16 mouse cellular contexts compared by ENCODE assay signal in genomic region chr4:141578833-141579232, GRCm38 (mm10). TPM values are rescaled to one million over a fixed set of nuclear protein-coding genes. Genes with fewer than 3 reads are reported as not detected.
A peak's percentile ranks its signal among the peaks of the same experiment; 100 is the strongest.
DNase-seq lines count a peak whose midpoint lies in the region; TF ChIP-seq lines count a peak whose summit lies in the region.
"Had no signal": no experiment of that assay in that cellular context is flagged by ENCODE, and none has a peak within 500 bp of the region (broad histone marks: within the 10 kb centered on the region; RNA-seq: fewer than 3 reads in every experiment).

No protein-coding gene starts in this region.

- H3K4me3 ChIP-seq in MEL (ENCODE audit: control insufficient read depth in 1 of 2, insufficient read depth in 1 of 2, low read depth in 2 of 2, low read length in 2 of 2) = no peak overlapping the region
- H3K4me3 ChIP-seq in liver, adult 2 months (ENCODE audit: insufficient read depth, low read depth, low read length) = no peak overlapping the region
- no peak overlapping the region for H3K4me3 ChIP-seq in small intestine, adult 2 months (ENCODE audit: low read depth, low read length)
- H3K4me3 ChIP-seq: embryonic facial prominence, embryonic 15.5 days; forebrain, embryonic 13.5 days; megakaryocyte, embryonic 14.5 days; neural tube, embryonic 15.5 days had no signal

- H3K27me3 ChIP-seq in MEL (ENCODE audit: control insufficient read depth in 1 of 2, insufficient read depth in 2 of 2, low read length in 2 of 2) = no peaks in the 10 kb centered on the region
- H3K27me3 ChIP-seq in liver, adult 2 months (ENCODE audit: control insufficient read depth, insufficient read depth, low read length) = no peaks in the 10 kb centered on the region
- H3K27me3 ChIP-seq in small intestine, adult 2 months (ENCODE audit: control insufficient read depth, insufficient read depth, low read length) = no peaks in the 10 kb centered on the region
- H3K27me3 ChIP-seq: embryonic facial prominence, embryonic 15.5 days; forebrain, embryonic 13.5 days; neural tube, embryonic 15.5 days had no signal

- H3K79me2 ChIP-seq in MEL (ENCODE audit: control insufficient read depth, insufficient read depth, low read length, poor library complexity) = no peaks in the 10 kb centered on the region
- no peaks in the 10 kb centered on the region for H3K79me2 ChIP-seq in liver, adult 2 months (ENCODE audit: control insufficient read depth, insufficient read depth, low read length)

- no peak for TF ChIP-seq CTCF in MEL (IDR thresholded peaks at IDR 0.05 in 2 of 3, conservative IDR thresholded peaks at IDR 0.05 in 1 of 3; ENCODE audit: control insufficient read depth in 1 of 3, insufficient read depth in 1 of 3, low read depth in 2 of 3, low read length in 3 of 3, poor library complexity in 1 of 3, severe bottlenecking in 1 of 3)
- no peak for TF ChIP-seq CTCF in liver, adult 2 months (IDR thresholded peaks at IDR 0.05; ENCODE audit: low read depth, low read length)
- TF ChIP-seq CTCF in small intestine, adult 2 months (IDR thresholded peaks at IDR 0.05; ENCODE audit: extremely low read depth, insufficient read length, insufficient replicate concordance, low read depth, low read length) = no peak

- peak; percentile 52 to 55; a peak in 2 of 4 replicates for TF ChIP-seq EP300 in MEL (IDR thresholded peaks at IDR 0.05; ENCODE audit: low read depth in 1 of 2, low read length in 2 of 2)

- no peak for TF ChIP-seq RAD21 in MEL (IDR thresholded peaks at IDR 0.05; ENCODE audit: low read depth, low read length)

- H3K36me3 ChIP-seq in MEL (ENCODE audit: control insufficient read depth in 1 of 2, insufficient read depth in 2 of 2, low read length in 2 of 2) = no peaks in the 10 kb centered on the region
- no peaks in the 10 kb centered on the region for H3K36me3 ChIP-seq in liver, adult 2 months (ENCODE audit: control insufficient read depth, insufficient read depth, low read length)
- peaks cover 55% of the 10 kb centered on the region for H3K36me3 ChIP-seq in small intestine, adult 2 months (ENCODE audit: control insufficient read depth, insufficient read depth, low read length)

- WGBS in liver, adult 2 months = 35% methylated on average over 3 of the region's 3 CpGs
- WGBS in small intestine, adult 2 months = 14% methylated on average over 3 of the region's 3 CpGs

- peak; percentile 51 for DNase-seq in adrenal gland, adult 2 months
- no peak for DNase-seq in adrenal gland, postnatal 14 days
- peak; percentile 62 for DNase-seq in MEL (ENCODE audit: low read depth, low spot score)
- peak; percentile 31 for DNase-seq in liver, adult 2 months (ENCODE audit: extremely low read depth, low read depth, low spot score)
- no peak for DNase-seq in frontal cortex, postnatal 36 days (ENCODE audit: low spot score in 2 of 2)
- DNase-seq in B cell, adult 2 months = no peak
- no peak for DNase-seq in layer of hippocampus, postnatal 25 days (ENCODE audit: extremely low spot score in 1 of 2, low spot score in 1 of 2)
- DNase-seq: cerebellum, postnatal 36 days; gastrocnemius, postnatal 10 days; kidney, adult 8-10 months had no signal

- no peaks in the 10 kb centered on the region for H3K9me3 ChIP-seq in MEL (replicated peaks; ENCODE audit: insufficient read depth, low read length)
- H3K9me3 ChIP-seq: embryonic facial prominence, embryonic 15.5 days; forebrain, embryonic 13.5 days; neural tube, embryonic 15.5 days had no signal

- H3K27ac ChIP-seq in MEL (ENCODE audit: control insufficient read depth, low read depth, low read length) = no peak overlapping the region
- H3K27ac ChIP-seq in liver, adult 2 months (replicated peaks; ENCODE audit: insufficient read depth, low read depth, low read length) = no peak overlapping the region
- H3K27ac ChIP-seq in small intestine, adult 2 months (ENCODE audit: insufficient read depth, low read depth, low read length) = peak overlapping the region; percentile 94
- H3K27ac ChIP-seq: embryonic facial prominence, embryonic 15.5 days; forebrain, embryonic 13.5 days; hindbrain, embryonic 14.5 days; neural tube, embryonic 15.5 days had no signal

- no peak overlapping the region for H3K9ac ChIP-seq in MEL (ENCODE audit: control insufficient read depth, low read depth, low read length, poor library complexity, severe bottlenecking)
- H3K9ac ChIP-seq in liver, adult 2 months (ENCODE audit: low read depth, low read length) = no peak overlapping the region
- H3K9ac ChIP-seq: embryonic facial prominence, embryonic 15.5 days; forebrain, embryonic 13.5 days; hindbrain, embryonic 14.5 days; neural tube, embryonic 15.5 days had no signal

- peaks cover 0 to 11% of the 10 kb centered on the region in 2 experiments; a peak in 1 of 4 replicates for H3K4me1 ChIP-seq in MEL (ENCODE audit: control insufficient read depth in 1 of 2, insufficient read depth in 2 of 2, low read length in 2 of 2)
- H3K4me1 ChIP-seq in liver, adult 2 months (ENCODE audit: control insufficient read depth, insufficient read depth, low read length) = peaks cover 10% of the 10 kb centered on the region
- H3K4me1 ChIP-seq in small intestine, adult 2 months (ENCODE audit: control insufficient read depth, insufficient read depth, insufficient read length, low read length) = peaks cover 26% of the 10 kb centered on the region
- H3K4me1 ChIP-seq: neural tube, embryonic 15.5 days had no signal

- no peak for TF ChIP-seq POLR2A in MEL (IDR thresholded peaks at IDR 0.05; ENCODE audit: control insufficient read depth in 1 of 2, insufficient read depth in 1 of 2, low read depth in 1 of 2, low read length in 2 of 2, poor library complexity in 1 of 2)
- TF ChIP-seq POLR2A in liver, adult 2 months (IDR thresholded peaks at IDR 0.05; ENCODE audit: extremely low read depth, insufficient read depth, low read length) = no peak
- no peak for TF ChIP-seq POLR2A in small intestine, adult 2 months (IDR thresholded peaks at IDR 0.05; ENCODE audit: low read depth, low read length)

TF ChIP-seq in MEL, 35 proteins besides CTCF, POLR2A, EP300 and RAD21:
- TF ChIP-seq RCOR1 (IDR thresholded peaks at IDR 0.05; ENCODE audit: low read depth, low read length) (peak; percentile 52; the same call in 1 of the 2 replicates), MYB (IDR thresholded peaks at IDR 0.05; ENCODE audit: low read depth, low read length) (peak; percentile 44; the same call in 1 of the 2 replicates), NELFE (IDR thresholded peaks at IDR 0.05; ENCODE audit: low read depth, low read length) (no peak), TAL1 (IDR thresholded peaks at IDR 0.05; ENCODE audit: low read length) (peak; percentile 41; the same call in 1 of the 2 replicates), GATA1 (IDR thresholded peaks at IDR 0.05; ENCODE audit: low read depth, low read length) (peak; percentile 50; the same call in 1 of the 2 replicates), SIN3A (IDR thresholded peaks at IDR 0.05; ENCODE audit: low read length) (no peak)

RNA-seq across cellular contexts. Expression of gene Fblim1, which starts 27.1 kb away (rescaled TPM):
- total RNA-seq in adrenal gland, adult 2 months (2021) = 10 to 100 TPM in 1 of 2 experiments, 1 to 10 TPM in 1; 9.0 to 23.0 TPM
- polyA plus RNA-seq in adrenal gland, adult 2 months (2012; rRNA removed) = 10.4 and 12.8 TPM in 2 replicates
- total RNA-seq in adrenal gland, postnatal 14 days (2021) = 11.0 and 13.2 TPM in 2 replicates
- not detected in 2 replicates for total RNA-seq in MEL (2012; rRNA removed)
- polyA plus RNA-seq in MEL (2012; ENCODE audit: insufficient read depth in 1 of 2, insufficient read length in 2 of 2, low read depth in 1 of 2, low replicate concordance in 2 of 2, missing spikeins in 1 of 2) = not detected
- total RNA-seq in liver, adult 2 months (2014; rRNA removed) = 0.37 and 0.74 TPM in 2 replicates
- polyA plus RNA-seq in liver, adult 2 months (2012; rRNA removed) = 0.86 and 1.2 TPM in 2 replicates
- 55.3 and 108 TPM in 2 replicates for polyA plus RNA-seq in small intestine, adult 2 months (2012; rRNA removed)
- total RNA-seq in layer of hippocampus, postnatal 25 days (2021) = 1 to 10 TPM; 1.3 to 1.5 TPM

RNA-seq across cellular contexts. Expression of gene Tmem82, which starts 39.6 kb away (rescaled TPM):
- total RNA-seq in adrenal gland, adult 2 months (2021) = 1 to 10 TPM in 1 of 2 experiments, under 1 TPM in 1; 0.93 to 1.6 TPM
- polyA plus RNA-seq in adrenal gland, adult 2 months (2012; rRNA removed) = 2.8 TPM in 2 replicates
- total RNA-seq in adrenal gland, postnatal 14 days (2021) = 9.7 and 9.9 TPM in 2 replicates
- total RNA-seq in MEL (2012; rRNA removed) = not detected in 2 replicates
- under 1 TPM in 1 of 2 experiments, not detected in 1; 0.21 TPM for polyA plus RNA-seq in MEL (2012; ENCODE audit: insufficient read depth in 1 of 2, insufficient read length in 2 of 2, low read depth in 1 of 2, low replicate concordance in 2 of 2, missing spikeins in 1 of 2)
- total RNA-seq in liver, adult 2 months (2014; rRNA removed) = 9.3 and 12.6 TPM in 2 replicates
- 34.7 and 39.5 TPM in 2 replicates for polyA plus RNA-seq in liver, adult 2 months (2012; rRNA removed)
- polyA plus RNA-seq in small intestine, adult 2 months (2012; rRNA removed) = 46.5 and 61.9 TPM in 2 replicates
- total RNA-seq in layer of hippocampus, postnatal 25 days (2021) = under 1 TPM; 0.44 to 0.45 TPM
- polyA plus RNA-seq: hindbrain, embryonic 14.5 days had no signal

RNA-seq across cellular contexts. Expression of gene Spen, which starts 40.4 kb away (rescaled TPM):
- total RNA-seq in adrenal gland, adult 2 months (2021) = 10 to 100 TPM; 37.8 to 55.3 TPM
- polyA plus RNA-seq in adrenal gland, adult 2 months (2012; rRNA removed) = 63.9 and 76.4 TPM in 2 replicates
- total RNA-seq in adrenal gland, postnatal 14 days (2021) = 50.2 and 60.0 TPM in 2 replicates
- 11.9 and 12.6 TPM in 2 replicates for total RNA-seq in MEL (2012; rRNA removed)
- 100 to 1,000 TPM in 1 of 2 experiments, 10 to 100 TPM in 1; 46.9 to 102 TPM for polyA plus RNA-seq in MEL (2012; ENCODE audit: insufficient read depth in 1 of 2, insufficient read length in 2 of 2, low read depth in 1 of 2, low replicate concordance in 2 of 2, missing spikeins in 1 of 2)
- 8.1 and 9.1 TPM in 2 replicates for total RNA-seq in liver, adult 2 months (2014; rRNA removed)
- 5.9 and 7.5 TPM in 2 replicates for polyA plus RNA-seq in liver, adult 2 months (2012; rRNA removed)
- polyA plus RNA-seq in small intestine, adult 2 months (2012; rRNA removed) = 30.8 and 56.0 TPM in 2 replicates
- total RNA-seq in layer of hippocampus, postnatal 25 days (2021) = 10 to 100 TPM; 51.6 to 67.6 TPM

RNA-seq across cellular contexts. Expression of gene Slc25a34, which starts 44.8 kb away (rescaled TPM):
- 10 to 100 TPM in 1 of 2 experiments, 1 to 10 TPM in 1; 9.2 to 14.2 TPM for total RNA-seq in adrenal gland, adult 2 months (2021)
- 4.3 and 5.7 TPM in 2 replicates for polyA plus RNA-seq in adrenal gland, adult 2 months (2012; rRNA removed)
- total RNA-seq in adrenal gland, postnatal 14 days (2021) = 31.9 and 32.5 TPM in 2 replicates
- total RNA-seq in MEL (2012; rRNA removed) = not detected in 2 replicates
- under 1 TPM in 1 of 2 experiments, not detected in 1; 0.10 TPM for polyA plus RNA-seq in MEL (2012; ENCODE audit: insufficient read depth in 1 of 2, insufficient read length in 2 of 2, low read depth in 1 of 2, low replicate concordance in 2 of 2, missing spikeins in 1 of 2)
- total RNA-seq in liver, adult 2 months (2014; rRNA removed) = 10.2 and 10.6 TPM in 2 replicates
- polyA plus RNA-seq in liver, adult 2 months (2012; rRNA removed) = 5.1 and 10.3 TPM in 2 replicates
- 11.2 and 25.3 TPM in 2 replicates for polyA plus RNA-seq in small intestine, adult 2 months (2012; rRNA removed)
- total RNA-seq in layer of hippocampus, postnatal 25 days (2021) = 1 to 10 TPM; 1.8 to 3.2 TPM
- polyA plus RNA-seq: hindbrain, embryonic 14.5 days had no signal

Comparison
In these comparisons a context has a peak if more than half of its experiments do, and no peak if none do; other contexts are left out.
1. DNase-seq: peak in adrenal gland, adult 2 months (single experiment), MEL (single experiment) and liver, adult 2 months (single experiment); none in adrenal gland, postnatal 14 days (single experiment), frontal cortex, postnatal 36 days (0 of 2), B cell, adult 2 months (0 of 2) and layer of hippocampus, postnatal 25 days (0 of 2).